Mouse (Mus musculus) stomach, postnatal 0 days (tissue): ENCODE measurements around the gene Osgepl1.

Experiments used
- CTCF ChIP-seq: IDR thresholded peaks from 2 replicates; pipeline ENCODE4 v1.5.1; 2016; ENCODE audit warnings: antibody characterized with exemption, low read depth, mild to moderate bottlenecking, moderate library complexity
- EP300 ChIP-seq: optimal IDR thresholded peaks from 2 replicates; pipeline ENCODE3; 2016; ENCODE audit warnings: antibody characterized with exemption

- TF ChIP-seq EP300 (no peak), CTCF (no peak)
Observed at GRCm38 (mm10) chr1:53335465-53335864, 22.0 kb downstream of the Osgepl1 start.
